Mouse (Mus musculus): ENCODE measurements at regions not wholly inside any gene's neighbourhood (a gene's known extent, or its start where the extent isn't known, plus 50 kb on each side); places are given as distances from the start of the nearest gene placed in this dataset.

- no peak for DNase-seq (ENCODE audit: low spot score)
These were observed 189.2 kb upstream of the Adgrl2 start for GRCm38 (mm10) chr3:149179486-149180116.

- DNase-seq (ENCODE audit: low spot score) = no peak
These were observed 188.5 kb upstream of the Adgrl2 start for GRCm38 (mm10) chr3:149178891-149179290.

GRCm38 (mm10) chr3:149174689-149175390 lies 184.5 kb upstream of the Adgrl2 start:
- DNase-seq (ENCODE audit: low spot score) = no peak

GRCm38 (mm10) chr3:149173537-149173936 lies 183.2 kb upstream of the Adgrl2 start:
- DNase-seq (ENCODE audit: low spot score) = no peak

GRCm38 (mm10) chr3:149171766-149172165 lies 181.4 kb upstream of the Adgrl2 start:
- no peak for DNase-seq (ENCODE audit: low spot score)

- DNase-seq (ENCODE audit: low spot score) = no peak
These were observed 179.8 kb upstream of the Adgrl2 start for GRCm38 (mm10) chr3:149170191-149170590.

- no peak for DNase-seq (ENCODE audit: low spot score)
These were observed 179.1 kb upstream of the Adgrl2 start for GRCm38 (mm10) chr3:149169442-149169841.

GRCm38 (mm10) chr3:149167997-149168396 lies 177.6 kb upstream of the Adgrl2 start:
- no peak for DNase-seq (ENCODE audit: low spot score)

GRCm38 (mm10) chr3:149164804-149165203 lies 174.4 kb upstream of the Adgrl2 start:
- DNase-seq (ENCODE audit: low spot score) = no peak

- no peak for DNase-seq (ENCODE audit: low spot score)
These were observed 173.2 kb upstream of the Adgrl2 start for GRCm38 (mm10) chr3:149163591-149163990.

- DNase-seq (ENCODE audit: low spot score) = no peak
These were observed 170.5 kb upstream of the Adgrl2 start for GRCm38 (mm10) chr3:149160833-149161232.

- no peak for DNase-seq (ENCODE audit: low spot score)
These were observed 167.0 kb upstream of the Adgrl2 start for GRCm38 (mm10) chr3:149157381-149157780.

GRCm38 (mm10) chr3:149152312-149152711 lies 162.0 kb upstream of the Adgrl2 start:
- DNase-seq (ENCODE audit: low spot score) = no peak

GRCm38 (mm10) chr3:149150796-149151195 lies 160.4 kb upstream of the Adgrl2 start:
- DNase-seq (ENCODE audit: low spot score) = no peak

GRCm38 (mm10) chr3:149148608-149149007 lies 158.3 kb upstream of the Adgrl2 start:
- no peak for DNase-seq (ENCODE audit: low spot score)

- DNase-seq (ENCODE audit: low spot score) = no peak
These were observed 157.6 kb upstream of the Adgrl2 start for GRCm38 (mm10) chr3:149147916-149148315.

- DNase-seq (ENCODE audit: low spot score) = no peak
These were observed 156.3 kb upstream of the Adgrl2 start for GRCm38 (mm10) chr3:149146673-149147072.

- no peak for DNase-seq (ENCODE audit: low spot score)
These were observed 150.1 kb upstream of the Adgrl2 start for GRCm38 (mm10) chr3:149140461-149140860.

GRCm38 (mm10) chr3:149134028-149134938 lies 143.9 kb upstream of the Adgrl2 start:
- DNase-seq (ENCODE audit: low spot score) = no peak

- DNase-seq (ENCODE audit: low spot score) = no peak
These were observed 128.5 kb upstream of the Adgrl2 start for GRCm38 (mm10) chr3:149118806-149119205.

- no peak for DNase-seq (ENCODE audit: low spot score)
These were observed 127.3 kb upstream of the Adgrl2 start for GRCm38 (mm10) chr3:149117684-149118056.

GRCm38 (mm10) chr3:149117018-149117683 lies 126.8 kb upstream of the Adgrl2 start:
- DNase-seq (ENCODE audit: low spot score) = peak; percentile 9
